Mouse (Mus musculus): ENCODE results near the gene Parn.

The Parn gene

DNA sequence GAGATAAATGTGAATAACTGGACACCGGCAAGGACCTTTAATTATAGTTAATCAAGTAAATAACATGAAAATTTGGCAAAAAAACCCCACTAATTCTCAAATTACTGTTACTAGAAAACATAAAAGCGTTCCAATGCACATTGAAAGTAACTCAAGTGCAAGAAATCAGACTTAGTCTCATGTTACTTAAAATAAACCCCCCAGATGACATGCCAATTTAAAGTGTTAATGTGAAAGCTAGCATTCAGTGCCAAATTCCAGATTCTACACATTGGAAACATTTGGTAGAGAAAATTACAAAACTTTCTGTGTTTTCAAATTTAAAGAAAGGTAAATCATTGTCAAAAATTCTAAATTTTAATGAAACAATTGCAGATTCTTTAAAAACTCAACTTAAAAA is 110.2 kb downstream of the Parn start:
- peaks cover 43% of the 10 kb centered on the region for H3K4me1 ChIP-seq (replicated peaks; ENCODE audit: low read depth, low read length)
- no peaks in the 10 kb centered on the region for H3K27me3 ChIP-seq (ENCODE audit: insufficient read depth, low read length)
- TF ChIP-seq POU5F1 (IDR thresholded peaks at IDR 0.05; ENCODE audit: borderline replicate concordance, low read length) (no peak), CTCF (conservative IDR thresholded peaks at IDR 0.05; ENCODE audit: low read length) (no peak), NANOG (IDR thresholded peaks at IDR 0.05; ENCODE audit: borderline replicate concordance, low read length) (no peak)
- no peaks in the 10 kb centered on the region; the same call in 1 of the 2 replicates for H3K9me3 ChIP-seq (ENCODE audit: low read length)
- no peak overlapping the region for H3K4me3 ChIP-seq (replicated peaks; ENCODE audit: low read length)
- peaks cover 17% of the 10 kb centered on the region for H3K36me3 ChIP-seq (ENCODE audit: insufficient read depth, low read length)

DNA sequence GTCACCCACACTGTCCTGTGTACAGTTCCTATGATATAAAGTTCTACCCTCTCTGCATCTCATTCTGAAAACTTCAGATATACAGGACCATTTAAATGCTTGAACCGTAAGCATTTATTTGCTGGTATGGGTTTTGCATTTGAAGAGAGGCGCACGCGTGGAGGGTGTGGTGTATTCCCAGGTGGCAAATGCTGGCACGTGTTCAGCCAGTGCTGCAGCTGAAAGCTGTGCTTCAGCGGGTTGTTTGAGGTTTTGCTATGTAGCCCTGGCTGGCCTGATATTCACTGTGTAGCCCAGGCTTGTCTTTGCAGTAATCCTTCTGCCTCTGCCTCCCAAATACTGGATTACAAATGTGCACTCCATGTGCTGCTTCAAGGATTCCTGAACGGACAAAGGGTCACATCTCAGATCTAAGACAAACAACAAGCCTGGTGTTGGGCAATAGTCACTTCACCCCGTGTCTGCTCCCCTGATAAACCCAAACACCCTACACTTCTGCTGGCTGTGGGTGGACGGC is 111.0 kb downstream of the Parn start:
- no peaks in the 10 kb centered on the region for H3K27me3 ChIP-seq (ENCODE audit: insufficient read depth, low read length)
- no peak overlapping the region for H3K4me3 ChIP-seq (replicated peaks; ENCODE audit: low read length)
- peaks cover 17% of the 10 kb centered on the region for H3K36me3 ChIP-seq (ENCODE audit: insufficient read depth, low read length)
- TF ChIP-seq CTCF (conservative IDR thresholded peaks at IDR 0.05; ENCODE audit: low read length) = no peak
- TF ChIP-seq NANOG (IDR thresholded peaks at IDR 0.05; ENCODE audit: borderline replicate concordance, low read length) = no peak
- no peak for TF ChIP-seq POU5F1 (IDR thresholded peaks at IDR 0.05; ENCODE audit: borderline replicate concordance, low read length)
- no peaks in the 10 kb centered on the region; the same call in 1 of the 2 replicates for H3K9me3 ChIP-seq (ENCODE audit: low read length)
- H3K4me1 ChIP-seq (replicated peaks; ENCODE audit: low read depth, low read length) = peaks cover 41% of the 10 kb centered on the region

DNA sequence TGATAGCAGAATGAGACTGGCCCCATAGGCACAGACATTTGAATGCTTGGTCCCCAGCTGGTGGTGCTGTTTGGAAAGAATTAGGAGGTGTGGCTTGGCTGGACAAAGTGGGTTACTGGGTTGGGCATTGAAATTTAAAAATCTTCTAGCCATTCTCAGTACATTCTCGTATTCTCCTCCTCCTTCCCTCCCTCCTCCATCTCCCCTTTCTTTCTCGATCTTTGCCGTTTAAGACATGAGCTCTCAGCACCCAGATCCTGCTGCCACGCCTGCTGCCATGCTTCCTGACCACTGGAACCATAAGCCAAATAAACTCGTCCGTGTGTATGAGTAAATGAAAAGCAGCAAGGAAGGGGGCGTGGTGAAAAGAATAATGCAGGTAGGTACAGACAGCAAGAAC is 111.5 kb downstream of the Parn start:
- Histone ChIP-seq H3K9me3 (ENCODE audit: low read length) (no peaks in the 10 kb centered on the region; the same call in 1 of the 2 replicates), H3K4me3 (replicated peaks; ENCODE audit: low read length) (no peak overlapping the region), H3K4me1 (replicated peaks; ENCODE audit: low read depth, low read length) (peaks cover 35% of the 10 kb centered on the region), H3K27me3 (ENCODE audit: insufficient read depth, low read length) (no peaks in the 10 kb centered on the region), H3K36me3 (ENCODE audit: insufficient read depth, low read length) (peaks cover 17% of the 10 kb centered on the region)
- TF ChIP-seq CTCF (conservative IDR thresholded peaks at IDR 0.05; ENCODE audit: low read length) (no peak), POU5F1 (IDR thresholded peaks at IDR 0.05; ENCODE audit: borderline replicate concordance, low read length) (no peak), NANOG (IDR thresholded peaks at IDR 0.05; ENCODE audit: borderline replicate concordance, low read length) (no peak)

DNA sequence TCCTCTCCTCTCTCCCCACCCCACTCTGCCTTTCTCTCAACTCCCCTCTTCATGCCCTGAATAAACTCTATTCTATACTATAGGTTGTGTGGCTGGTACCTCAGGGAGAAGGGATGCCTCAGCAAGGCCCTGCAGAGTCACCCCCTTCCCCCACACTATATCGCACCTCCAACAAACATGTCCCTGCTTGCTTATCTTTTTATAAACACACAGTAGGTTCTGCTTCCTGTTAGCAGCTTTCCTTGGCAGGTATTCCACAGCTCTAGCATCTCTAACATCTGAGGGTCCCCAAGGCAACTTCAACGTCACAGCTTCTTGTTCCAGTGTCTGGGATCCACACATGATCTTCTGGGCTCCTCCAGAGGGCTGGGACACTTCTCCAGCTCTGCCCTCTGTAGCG is 117.3 kb downstream of the Parn start:
- Histone ChIP-seq H3K4me1 (replicated peaks; ENCODE audit: low read depth, low read length) (peaks cover 21% of the 10 kb centered on the region), H3K9me3 (ENCODE audit: low read length) (peaks cover 5% of the 10 kb centered on the region), H3K4me3 (replicated peaks; ENCODE audit: low read length) (no peak overlapping the region), H3K27me3 (ENCODE audit: insufficient read depth, low read length) (no peaks in the 10 kb centered on the region), H3K36me3 (ENCODE audit: insufficient read depth, low read length) (peaks cover 34% of the 10 kb centered on the region)
- no peak for TF ChIP-seq CTCF (conservative IDR thresholded peaks at IDR 0.05; ENCODE audit: low read length)
- TF ChIP-seq POU5F1 (IDR thresholded peaks at IDR 0.05; ENCODE audit: borderline replicate concordance, low read length) = no peak
- TF ChIP-seq NANOG (IDR thresholded peaks at IDR 0.05; ENCODE audit: borderline replicate concordance, low read length) = no peak

DNA sequence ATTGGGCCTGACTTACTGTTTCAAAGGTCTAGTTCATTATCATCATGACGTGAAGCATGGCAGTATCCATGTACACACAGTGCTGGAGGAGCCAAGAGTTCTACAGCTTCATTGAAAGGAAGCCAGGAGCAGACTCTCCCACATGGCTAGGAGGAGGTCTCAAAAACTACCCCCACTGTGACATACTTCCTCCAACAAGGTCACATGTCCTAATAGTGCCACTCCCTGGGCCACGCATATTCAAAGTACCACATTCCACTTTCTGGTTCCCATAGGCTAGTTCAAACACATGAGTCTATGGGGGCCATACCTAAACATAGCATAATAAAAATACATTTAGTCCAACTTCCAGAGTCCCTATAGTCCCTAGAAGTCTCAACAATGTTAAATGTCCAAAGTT is 118.0 kb downstream of the Parn start:
- TF ChIP-seq NANOG (IDR thresholded peaks at IDR 0.05; ENCODE audit: borderline replicate concordance, low read length) = no peak
- no peak for TF ChIP-seq CTCF (conservative IDR thresholded peaks at IDR 0.05; ENCODE audit: low read length)
- no peak for TF ChIP-seq POU5F1 (IDR thresholded peaks at IDR 0.05; ENCODE audit: borderline replicate concordance, low read length)

DNA sequence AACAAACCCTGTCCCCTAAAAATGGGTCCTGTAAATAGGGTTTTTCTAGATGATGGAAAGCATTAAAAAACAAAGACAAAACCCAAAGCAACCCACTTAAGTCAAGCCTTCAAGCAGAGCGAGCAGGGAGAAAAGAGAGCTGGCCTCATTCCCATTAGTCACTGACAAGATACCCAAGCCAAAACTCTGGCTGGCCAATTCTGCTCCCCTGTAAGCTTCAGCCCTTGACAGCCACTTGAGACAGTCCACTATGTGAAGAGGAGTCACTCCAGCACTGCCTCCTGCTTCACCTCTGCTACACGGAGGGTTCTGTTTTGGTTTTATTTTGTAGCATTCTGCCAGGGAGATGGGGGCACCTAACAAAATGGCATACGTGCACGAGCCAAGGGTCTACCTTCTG is 126.2 kb downstream of the Parn start:
- peaks cover 40% of the 10 kb centered on the region for H3K36me3 ChIP-seq (ENCODE audit: insufficient read depth, low read length)
- no peaks in the 10 kb centered on the region for H3K27me3 ChIP-seq (ENCODE audit: insufficient read depth, low read length)
- H3K4me1 ChIP-seq (replicated peaks; ENCODE audit: low read depth, low read length) = peaks cover 33% of the 10 kb centered on the region
- H3K9me3 ChIP-seq (ENCODE audit: low read length) = no peaks in the 10 kb centered on the region; the same call in 1 of the 2 replicates
- no peak for TF ChIP-seq POU5F1 (IDR thresholded peaks at IDR 0.05; ENCODE audit: borderline replicate concordance, low read length)
- TF ChIP-seq CTCF (conservative IDR thresholded peaks at IDR 0.05; ENCODE audit: low read length) = no peak
- TF ChIP-seq NANOG (IDR thresholded peaks at IDR 0.05; ENCODE audit: borderline replicate concordance, low read length) = no peak
- H3K4me3 ChIP-seq (replicated peaks; ENCODE audit: low read length) = no peak overlapping the region

More for the DNA sequence above, 118.0 kb downstream of the Parn start:
- H3K27me3 ChIP-seq (ENCODE audit: insufficient read depth, low read length) = no peaks in the 10 kb centered on the region
- H3K4me3 ChIP-seq (replicated peaks; ENCODE audit: low read length) = no peak overlapping the region
- H3K9me3 ChIP-seq (ENCODE audit: low read length) = peaks cover 5% of the 10 kb centered on the region
- H3K36me3 ChIP-seq (ENCODE audit: insufficient read depth, low read length) = peaks cover 30% of the 10 kb centered on the region
- peaks cover 21% of the 10 kb centered on the region for H3K4me1 ChIP-seq (replicated peaks; ENCODE audit: low read depth, low read length)

DNA sequence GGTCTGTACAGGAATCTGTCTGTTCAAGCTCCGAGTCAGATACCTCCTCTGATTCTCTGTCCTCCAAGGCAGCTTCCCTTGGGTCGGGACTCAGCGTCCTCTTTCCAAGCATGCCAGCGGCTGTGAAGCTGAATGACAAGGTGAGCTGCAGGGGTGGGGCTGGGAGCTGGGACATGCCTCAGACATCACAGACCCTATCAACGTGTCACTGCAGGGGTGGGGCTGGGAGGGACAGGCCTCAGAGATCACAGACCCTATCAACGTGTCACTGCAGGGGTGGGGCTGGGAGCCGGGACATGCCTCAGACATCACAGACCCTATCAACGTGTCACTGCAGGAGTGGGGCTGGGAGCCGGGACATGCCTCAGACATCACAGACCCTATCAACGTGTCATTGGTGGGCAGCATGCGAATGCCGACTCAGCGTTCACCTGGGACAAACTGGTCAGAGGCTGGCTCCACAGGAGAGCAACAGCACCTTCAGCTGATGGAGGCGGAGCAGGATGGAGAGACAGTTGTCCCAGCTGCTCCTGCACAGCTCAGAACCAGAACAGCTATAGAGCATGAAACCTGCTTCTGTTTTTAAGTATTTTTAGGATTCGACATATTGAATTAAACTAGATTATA is 126.7 kb downstream of the Parn start:
- Histone ChIP-seq H3K4me1 (replicated peaks; ENCODE audit: low read depth, low read length) (peaks cover 33% of the 10 kb centered on the region), H3K27me3 (ENCODE audit: insufficient read depth, low read length) (no peaks in the 10 kb centered on the region), H3K4me3 (replicated peaks; ENCODE audit: low read length) (no peak overlapping the region), H3K9me3 (ENCODE audit: low read length) (no peaks in the 10 kb centered on the region), H3K36me3 (ENCODE audit: insufficient read depth, low read length) (peaks cover 34% of the 10 kb centered on the region)
- TF ChIP-seq POU5F1 (IDR thresholded peaks at IDR 0.05; ENCODE audit: borderline replicate concordance, low read length) = no peak
- no peak for TF ChIP-seq NANOG (IDR thresholded peaks at IDR 0.05; ENCODE audit: borderline replicate concordance, low read length)
- no peak for TF ChIP-seq CTCF (conservative IDR thresholded peaks at IDR 0.05; ENCODE audit: low read length)

DNA sequence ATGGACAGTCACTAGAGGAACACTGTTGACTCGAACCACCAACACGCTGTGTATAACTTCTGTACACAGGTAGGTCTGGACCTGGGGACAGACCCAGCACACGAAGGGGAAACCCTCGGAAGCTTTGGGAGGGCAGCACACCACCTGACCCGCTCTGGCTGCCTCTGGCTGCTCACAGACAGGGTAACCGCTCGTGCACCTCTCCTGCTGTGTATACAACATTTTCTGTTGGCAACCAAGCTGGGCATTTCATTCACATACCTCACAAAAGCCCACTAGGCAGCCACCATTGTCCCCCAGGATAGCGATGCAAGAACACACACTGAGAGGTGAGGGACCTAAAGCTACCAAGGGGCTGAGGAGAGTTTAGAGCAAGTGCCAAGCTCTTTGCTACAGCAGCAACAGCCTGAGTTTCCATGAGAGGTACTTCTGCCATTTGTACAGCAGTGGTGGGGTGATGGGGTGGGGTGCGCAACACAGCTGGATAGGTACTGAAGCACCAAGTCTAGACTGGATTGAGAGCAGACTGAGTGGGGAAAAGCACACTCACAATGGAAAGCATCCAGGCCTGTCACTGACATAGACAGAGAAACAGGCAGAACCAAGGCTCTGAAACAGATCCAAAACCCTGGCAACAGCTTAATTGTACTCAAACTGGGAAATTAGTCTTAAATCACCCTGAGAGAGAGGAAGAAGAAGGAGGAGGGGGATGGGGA is 128.9 kb downstream of the Parn start:
- Histone ChIP-seq H3K27me3 (ENCODE audit: insufficient read depth, low read length) (no peaks in the 10 kb centered on the region), H3K36me3 (ENCODE audit: insufficient read depth, low read length) (peaks cover 30% of the 10 kb centered on the region), H3K4me3 (replicated peaks; ENCODE audit: low read length) (no peak overlapping the region), H3K4me1 (replicated peaks; ENCODE audit: low read depth, low read length) (peaks cover 33% of the 10 kb centered on the region), H3K9me3 (ENCODE audit: low read length) (no peaks in the 10 kb centered on the region)
- no peak for TF ChIP-seq NANOG (IDR thresholded peaks at IDR 0.05; ENCODE audit: borderline replicate concordance, low read length)
